Mouse (Mus musculus) A20 (cell line): ENCODE measurements at regions not wholly inside any gene's neighbourhood (a gene's known extent, or its start where the extent isn't known, plus 50 kb on each side); places are given as distances from the start of the nearest gene placed in this dataset.
A peak's percentile ranks its signal among the peaks of the same experiment; 100 is the strongest.

Experiments used
- DNase-seq: peaks from one replicate; pipeline ENCODE4 v3.0.0-alpha.2; 2011; ENCODE audit warnings: low read depth, low spot score

GRCm38 (mm10) chr1:193578661-193579175 is 208.6 kb upstream of the Camk1g start:
- DNase-seq, result no peak

- DNase-seq, result no peak
Measured at GRCm38 (mm10) chr1:193577821-193578220, 207.7 kb upstream of the Camk1g start.

- DNase-seq, result peak; percentile 56
Measured at GRCm38 (mm10) chr1:193575986-193576713, 206.1 kb upstream of the Camk1g start.

GRCm38 (mm10) chr1:193572827-193573226 is 202.7 kb upstream of the Camk1g start:
- no peak for DNase-seq

GRCm38 (mm10) chr1:193572411-193572810 is 202.3 kb upstream of the Camk1g start:
- DNase-seq, result no peak

- DNase-seq, result no peak
Measured at GRCm38 (mm10) chr1:193571088-193571487, 201.0 kb upstream of the Camk1g start.

- no peak for DNase-seq
Measured at GRCm38 (mm10) chr1:193568586-193569174, 198.6 kb upstream of the Camk1g start.

- no peak for DNase-seq
Measured at GRCm38 (mm10) chr1:193567217-193567616, 197.1 kb upstream of the Camk1g start.

GRCm38 (mm10) chr1:193564225-193564624 is 194.1 kb upstream of the Camk1g start:
- no peak for DNase-seq

GRCm38 (mm10) chr1:193562242-193562641 is 192.1 kb upstream of the Camk1g start:
- DNase-seq, result no peak

GRCm38 (mm10) chr1:193558122-193558521 is 188.0 kb upstream of the Camk1g start:
- no peak for DNase-seq

- no peak for DNase-seq
Measured at GRCm38 (mm10) chr1:193554731-193555130, 184.6 kb upstream of the Camk1g start.

GRCm38 (mm10) chr1:193552348-193552747 is 182.2 kb upstream of the Camk1g start:
- no peak for DNase-seq

GRCm38 (mm10) chr1:193551340-193551739 is 181.2 kb upstream of the Camk1g start:
- DNase-seq, result no peak

GRCm38 (mm10) chr1:193550761-193551160 is 180.7 kb upstream of the Camk1g start:
- no peak for DNase-seq

GRCm38 (mm10) chr1:193547356-193547755 is 177.3 kb upstream of the Camk1g start:
- DNase-seq, result no peak

GRCm38 (mm10) chr1:193546044-193546432 is 175.9 kb upstream of the Camk1g start:
- no peak for DNase-seq

- no peak for DNase-seq
Measured at GRCm38 (mm10) chr1:193545406-193546043, 175.4 kb upstream of the Camk1g start.

- no peak for DNase-seq
Measured at GRCm38 (mm10) chr1:193544804-193545203, 174.7 kb upstream of the Camk1g start.

- DNase-seq, result no peak
Measured at GRCm38 (mm10) chr1:193543834-193544233, 173.7 kb upstream of the Camk1g start.

- DNase-seq, result no peak
Measured at GRCm38 (mm10) chr1:193543284-193543683, 173.2 kb upstream of the Camk1g start.

- no peak for DNase-seq
Measured at GRCm38 (mm10) chr1:193541934-193542580, 172.0 kb upstream of the Camk1g start.
